Mouse (Mus musculus) gastrocnemius, adult 8-10 months (tissue): Measurements from ENCODE around the gene Parvg. TPM values are rescaled to one million over a fixed set of nuclear protein-coding genes. Genes with fewer than 3 reads are reported as not detected.

Source experiments
- DNase-seq, 2 experiments: peaks; one replicate each; pipeline ENCODE4 v3.0.0; 2022; ENCODE audit warnings: low spot score in 2 of 2
- total RNA-seq, 4 experiments: library from RNA; stranded (reverse); gene quantifications; 2 replicates each; pipeline ENCODE4 v1.2.4; 2022

The Parvg gene
- total RNA-seq, 4 experiments from 2014 or later, result 0.16 to 0.47 (median 0.22) TPM

- DNase-seq, result no peak
Observed at GRCm38 (mm10) chr15:84349915-84350738, 26.3 kb downstream of the Parvg start.

- DNase-seq, result no peak
Observed at GRCm38 (mm10) chr15:84351342-84351741, 27.5 kb downstream of the Parvg start.

GRCm38 (mm10) chr15:84351915-84352844 is 28.4 kb downstream of the Parvg start:
- no peak for DNase-seq

- DNase-seq, result no peak
Observed at GRCm38 (mm10) chr15:84355081-84355480, 31.3 kb downstream of the Parvg start.

- no peak for DNase-seq
Observed at GRCm38 (mm10) chr15:84364746-84365145, 40.9 kb downstream of the Parvg start.

GRCm38 (mm10) chr15:84365675-84366381 is 42.0 kb downstream of the Parvg start:
- no peak for DNase-seq

- DNase-seq, result no peak
Observed at GRCm38 (mm10) chr15:84366574-84366989, 42.8 kb downstream of the Parvg start.

GRCm38 (mm10) chr15:84367402-84367801 is 43.6 kb downstream of the Parvg start:
- DNase-seq, result no peak

- no peak for DNase-seq
Observed at GRCm38 (mm10) chr15:84372801-84373200, 49.0 kb downstream of the Parvg start.

- no peak for DNase-seq
Observed at GRCm38 (mm10) chr15:84378734-84379133, 54.9 kb downstream of the Parvg start.

- no peak for DNase-seq
Observed at GRCm38 (mm10) chr15:84380181-84380580, 56.4 kb downstream of the Parvg start.

- DNase-seq, result no peak
Observed at GRCm38 (mm10) chr15:84384066-84384465, 60.2 kb downstream of the Parvg start.

- no peak for DNase-seq
Observed at GRCm38 (mm10) chr15:84385995-84386565, 62.3 kb downstream of the Parvg start.

GRCm38 (mm10) chr15:84388698-84389131 is 64.9 kb downstream of the Parvg start:
- DNase-seq, result no peak

- DNase-seq, result no peak
Observed at GRCm38 (mm10) chr15:84392131-84392530, 68.3 kb downstream of the Parvg start.

Other genes starting within 250 kb of the Parvg start
- gene Sult4a1, start 218.3 kb upstream of the Parvg start, total RNA-seq, result under 1 TPM in 1 of 4 experiments, not detected in 3; 0.10 TPM
- gene Pnpla5, start 200.9 kb upstream of the Parvg start, total RNA-seq, result under 1 TPM in 1 of 4 experiments, not detected in 3; 0.19 TPM
- 1 to 10 TPM; 1.8 to 5.7 (median 5.0) TPM for gene Pnpla3, start 156.2 kb upstream of the Parvg start, total RNA-seq
- 100 to 1,000 TPM; 182 to 205 (median 188) TPM for gene Samm50, start 131.8 kb upstream of the Parvg start, total RNA-seq
- gene Parvb, start 92.0 kb upstream of the Parvg start, total RNA-seq, result 10 to 100 TPM; 37.2 to 42.3 (median 41.6) TPM
- 1 to 10 TPM in 2 of 4 experiments, under 1 TPM in 2; 0.31 to 1.1 (median 0.76) TPM for gene Shisal1, start 123.1 kb downstream of the Parvg start, total RNA-seq
- gene Rtl6, start 233.8 kb downstream of the Parvg start, total RNA-seq, result 1 to 10 TPM; 2.9 to 4.9 (median 3.7) TPM